Mouse (Mus musculus) left cerebral cortex, postnatal 10 days (tissue): ENCODE results near the gene Mbtps2. TPM values are rescaled to one million over a fixed set of nuclear protein-coding genes. Genes with fewer than 3 reads are reported as not detected.

Experiments used
- DNase-seq, 2 experiments: peaks; one replicate each; pipeline ENCODE4 v3.0.0; 2021 to 2022; ENCODE audit warnings: low spot score in 2 of 2, mixed read lengths in 1 of 2; ENCODE audit errors: extremely low spot score in 1 of 2
- intact Hi-C: fragments of 180-260 bp; cut with DNase I; formaldehyde crosslinking; loops from one replicate; pipeline ENCODE4 v1.15.1; 2025
- total RNA-seq, 2 experiments: library from RNA; stranded (reverse); gene quantifications; 2 replicates each; pipeline ENCODE4 v1.2.3; 2021

Gene Mbtps2
- total RNA-seq, 2 experiments from 2014 or later, result 34.5 to 40.8 TPM

GRCm38 (mm10) chrX:157563794-157564193, 34.7 kb downstream of the Mbtps2 start:
- DNase-seq, result no peak
- intact Hi-C loops, result no loop called here

- intact Hi-C loops, result no loop called here
- DNase-seq, result no peak
Observed at GRCm38 (mm10) chrX:157547082-157547481, 51.4 kb downstream of the Mbtps2 start.

GRCm38 (mm10) chrX:157506400-157506799, 92.1 kb downstream of the Mbtps2 start:
- no peak for DNase-seq
- intact Hi-C loops, result no loop called here

GRCm38 (mm10) chrX:157504506-157504905, 94.0 kb downstream of the Mbtps2 start:
- DNase-seq, result no peak
- intact Hi-C loops, result no loop called here

- intact Hi-C loops, result no loop called here
Observed at GRCm38 (mm10) chrX:157501871-157502270, 96.6 kb downstream of the Mbtps2 start.

GRCm38 (mm10) chrX:157500004-157500403, 98.5 kb downstream of the Mbtps2 start:
- intact Hi-C loops, result no loop called here
- no peak for DNase-seq

More at GRCm38 (mm10) chrX:157501871-157502270, 96.6 kb downstream of the Mbtps2 start:
- DNase-seq, result no peak

GRCm38 (mm10) chrX:157493159-157493558, 105.4 kb downstream of the Mbtps2 start:
- no peak for DNase-seq
- intact Hi-C loops, result loop anchor here (2.0 kb wide), 1 partner anchor 106 kb away; the partner anchor contains the start of gene Mbtps2

- peak; percentile 16 to 63 for DNase-seq
- intact Hi-C loops, result loop anchor here (2.0 kb wide), 1 partner anchor 107 kb away; the partner anchor contains the start of gene Mbtps2
Observed at GRCm38 (mm10) chrX:157491944-157492726, 106.4 kb downstream of the Mbtps2 start, which contains the start of gene Sms. Gene Sms, minus strand, starts transcription at chrX:157492287.

GRCm38 (mm10) chrX:157491145-157491935, 107.2 kb downstream of the Mbtps2 start:
- DNase-seq, result peak in 1 of 2 experiments; percentile 43
- intact Hi-C loops, result no loop called here

GRCm38 (mm10) chrX:157490769-157491144, 107.8 kb downstream of the Mbtps2 start:
- intact Hi-C loops, result no loop called here

GRCm38 (mm10) chrX:157489871-157490721, 108.4 kb downstream of the Mbtps2 start:
- no peak for DNase-seq
- intact Hi-C loops, result no loop called here

More at GRCm38 (mm10) chrX:157490769-157491144, 107.8 kb downstream of the Mbtps2 start:
- peak in 1 of 2 experiments; percentile 16 for DNase-seq

GRCm38 (mm10) chrX:157488831-157489230, 109.7 kb downstream of the Mbtps2 start:
- DNase-seq, result no peak
- intact Hi-C loops, result no loop called here

GRCm38 (mm10) chrX:157486765-157487164, 111.8 kb downstream of the Mbtps2 start:
- DNase-seq, result peak in 1 of 2 experiments; percentile 15

More at GRCm38 (mm10) chrX:157486765-157487164, 111.8 kb downstream of the Mbtps2 start:
- intact Hi-C loops, result no loop called here

Other genes with a start within 250 kb of the Mbtps2 start
- 1 to 10 TPM in 1 of 2 experiments, under 1 TPM in 1; 0.69 to 1.1 TPM for gene Phex, start 183.4 kb downstream of the Mbtps2 start, total RNA-seq
- gene Sms, start 106.4 kb downstream of the Mbtps2 start, total RNA-seq, result 10 to 100 TPM; 88.7 to 91.8 TPM
- gene Yy2, start 29.7 kb downstream of the Mbtps2 start, total RNA-seq, result under 1 TPM in 1 of 2 experiments, not detected in 1; 0.24 TPM
- gene Smpx, start 100.2 kb upstream of the Mbtps2 start, total RNA-seq, result not detected
- under 1 TPM in 1 of 2 experiments, not detected in 1; 0.18 TPM for gene Klhl34, start 219.7 kb upstream of the Mbtps2 start, total RNA-seq